Mouse (Mus musculus) stomach, embryonic 14.5 days (tissue): ENCODE measurements around the gene Kat5. TPM values are rescaled to one million over a fixed set of nuclear protein-coding genes. Genes with fewer than 3 reads are reported as not detected.

ENCODE experiments used
- ATAC-seq: fragments of 200-750 bp; cut with Nextera tagmentation; 2 replicates; pipeline ENCODE4 v1.8.0; 2017; ENCODE audit warnings: low read depth, moderate TSS enrichment; ENCODE audit not compliant: insufficient number of reproducible peaks, insufficient read depth, low FRiP score
- H3K27ac ChIP-seq: fragments of 300-500 bp; sonication (generic); 2 replicates; pipeline ENCODE4 v1.5.1; 2014; ENCODE audit warnings: mild to moderate bottlenecking, low read length, moderate library complexity, mixed read lengths
- H3K27me3 ChIP-seq: fragments of 300-500 bp; sonication (generic); 2 replicates; pipeline ENCODE4 v1.6.1; 2014; ENCODE audit warnings: low read length, control low read depth, mixed read lengths; ENCODE audit not compliant: control insufficient read depth, insufficient read depth
- H3K36me3 ChIP-seq: fragments of 300-500 bp; sonication (generic); 2 replicates; pipeline ENCODE4 v1.6.1; 2014; ENCODE audit warnings: mild to moderate bottlenecking, control low read depth, low read length, moderate library complexity, mixed read lengths; ENCODE audit not compliant: control insufficient read depth, insufficient read depth
- H3K4me1 ChIP-seq: fragments of 300-500 bp; sonication (generic); 2 replicates; pipeline ENCODE4 v1.6.1; 2014; ENCODE audit warnings: low read length, control low read depth, mixed read lengths; ENCODE audit not compliant: control insufficient read depth, insufficient read depth
- H3K4me2 ChIP-seq: fragments of 300-500 bp; sonication (generic); replicated peaks from 2 replicates; pipeline ENCODE4 v1.6.1; 2014; ENCODE audit warnings: low read depth, low read length, control low read depth
- H3K4me3 ChIP-seq: fragments of 300-500 bp; sonication (generic); 2 replicates; pipeline ENCODE4 v1.5.1; 2014; ENCODE audit warnings: low read depth, low read length, control low read depth
- H3K9ac ChIP-seq: fragments of 300-500 bp; sonication (generic); replicated peaks from 2 replicates; pipeline ENCODE4 v1.6.1; 2014; ENCODE audit warnings: low read depth, mild to moderate bottlenecking, control low read depth, low read length, moderate library complexity, mixed read lengths
- H3K9me3 ChIP-seq: fragments of 300-500 bp; sonication (generic); 2 replicates; pipeline ENCODE4 v1.6.1; 2016; ENCODE audit warnings: low read depth, low read length, control low read depth; ENCODE audit not compliant: control insufficient read depth
- WGBS: fragments of 180-500 bp; shearing (Covaris S2); extraction: QIAGEN DNeasy Blood & Tissue Kit; methylation state at CpG from one replicate; pipeline ENCODE4 v1.1.7; 2014; 5-methylcytosine and 5-hydroxymethylcytosine counted together
- polyA plus RNA-seq: library from polyadenylated mRNA; unstranded; fragments of >200 nt; fragmentation: Nextera tagmentation; extraction: Ambion mirVana; gene quantifications from 2 replicates; pipeline ENCODE4 v1.2.1, GENCODE M21; 2014

The Kat5 gene
- polyA plus RNA-seq, 1 experiment from 2014 or later = 30.5 TPM

DNA sequence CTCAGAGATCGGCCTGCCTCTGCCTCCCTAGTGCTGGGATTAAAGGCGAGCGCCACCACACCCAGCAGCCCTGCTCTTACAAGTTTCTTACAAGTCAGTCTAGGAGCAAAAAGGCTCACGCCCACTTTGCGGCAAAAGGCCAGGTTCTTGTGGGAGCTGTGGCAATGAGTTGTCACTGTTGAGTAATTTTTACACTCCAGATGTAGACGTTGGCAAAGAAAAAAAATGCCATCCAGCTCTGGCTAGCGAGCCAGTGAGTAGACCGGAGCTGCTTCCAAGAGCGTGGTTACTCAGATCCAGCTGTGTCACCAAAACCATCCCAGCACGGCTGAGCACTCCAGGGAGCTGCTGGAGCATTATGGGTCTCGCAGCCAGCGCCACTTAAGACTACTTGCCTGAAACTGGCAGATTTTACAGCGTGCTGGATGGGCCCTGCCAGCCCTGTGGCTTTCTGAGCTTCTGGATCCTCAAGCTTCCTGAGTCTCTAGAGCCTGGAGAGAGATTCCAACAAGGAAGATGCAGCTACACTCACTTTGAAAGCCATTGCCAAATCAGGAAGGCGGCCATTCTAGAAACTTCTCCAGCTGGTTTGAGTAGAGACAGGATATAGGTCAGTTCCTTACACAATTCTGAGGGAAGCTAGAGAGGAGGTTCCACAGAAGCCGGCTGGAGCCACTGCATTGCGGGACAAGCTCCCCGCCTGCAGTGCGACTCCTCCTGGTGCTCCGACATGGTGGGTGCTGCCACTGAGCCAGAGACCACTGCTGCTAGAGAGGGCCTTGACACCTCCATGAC is 37.5 kb downstream of the Kat5 start:
- no peaks in the 10 kb centered on the region for H3K27me3 ChIP-seq
- H3K4me2 ChIP-seq = no peak overlapping the region
- no peak overlapping the region for H3K4me3 ChIP-seq
- H3K27ac ChIP-seq = no peak overlapping the region
- 0 out of 2 replicates have a peak, but pooled peaks cover 5% of the 10 kb centered on the region for H3K4me1 ChIP-seq
- no peaks in the 10 kb centered on the region for H3K9me3 ChIP-seq
- no peak overlapping the region for H3K9ac ChIP-seq
- H3K36me3 ChIP-seq = no peaks in the 10 kb centered on the region; the same call in 1 of the 2 replicates
- ATAC-seq = no peak
- 82% methylated on average over 19 of the region's 19 CpGs for WGBS

DNA sequence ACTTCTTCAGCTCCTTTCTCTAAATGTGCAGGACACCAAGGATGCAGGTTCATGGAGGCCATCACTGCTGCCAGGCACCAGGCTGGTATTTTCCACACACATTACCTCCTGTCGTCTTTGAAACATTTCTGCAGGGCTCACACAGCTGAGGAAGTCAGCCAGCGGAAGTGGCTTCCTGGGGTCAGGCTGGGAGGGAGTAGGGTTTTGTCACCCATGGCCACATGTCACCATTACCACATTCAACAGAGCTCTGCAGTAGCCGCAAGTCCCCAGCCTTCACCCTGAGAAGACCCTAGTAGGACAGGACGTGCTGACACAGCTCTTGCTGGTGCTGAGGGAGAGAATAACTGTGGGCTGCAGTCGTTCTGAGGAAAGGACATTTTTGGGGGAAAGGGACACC is 38.2 kb downstream of the Kat5 start:
- Histone ChIP-seq H3K4me3 (no peak overlapping the region), H3K9me3 (no peaks in the 10 kb centered on the region), H3K27me3 (no peaks in the 10 kb centered on the region), H3K27ac (no peak overlapping the region), H3K4me1 (0 out of 2 replicates have a peak, but pooled peaks cover 8% of the 10 kb centered on the region), H3K36me3 (no peaks in the 10 kb centered on the region; the same call in 1 of the 2 replicates), H3K9ac (no peak overlapping the region), H3K4me2 (no peak overlapping the region)
- 69% methylated on average over 5 of the region's 5 CpGs for WGBS
- ATAC-seq = no peak

DNA sequence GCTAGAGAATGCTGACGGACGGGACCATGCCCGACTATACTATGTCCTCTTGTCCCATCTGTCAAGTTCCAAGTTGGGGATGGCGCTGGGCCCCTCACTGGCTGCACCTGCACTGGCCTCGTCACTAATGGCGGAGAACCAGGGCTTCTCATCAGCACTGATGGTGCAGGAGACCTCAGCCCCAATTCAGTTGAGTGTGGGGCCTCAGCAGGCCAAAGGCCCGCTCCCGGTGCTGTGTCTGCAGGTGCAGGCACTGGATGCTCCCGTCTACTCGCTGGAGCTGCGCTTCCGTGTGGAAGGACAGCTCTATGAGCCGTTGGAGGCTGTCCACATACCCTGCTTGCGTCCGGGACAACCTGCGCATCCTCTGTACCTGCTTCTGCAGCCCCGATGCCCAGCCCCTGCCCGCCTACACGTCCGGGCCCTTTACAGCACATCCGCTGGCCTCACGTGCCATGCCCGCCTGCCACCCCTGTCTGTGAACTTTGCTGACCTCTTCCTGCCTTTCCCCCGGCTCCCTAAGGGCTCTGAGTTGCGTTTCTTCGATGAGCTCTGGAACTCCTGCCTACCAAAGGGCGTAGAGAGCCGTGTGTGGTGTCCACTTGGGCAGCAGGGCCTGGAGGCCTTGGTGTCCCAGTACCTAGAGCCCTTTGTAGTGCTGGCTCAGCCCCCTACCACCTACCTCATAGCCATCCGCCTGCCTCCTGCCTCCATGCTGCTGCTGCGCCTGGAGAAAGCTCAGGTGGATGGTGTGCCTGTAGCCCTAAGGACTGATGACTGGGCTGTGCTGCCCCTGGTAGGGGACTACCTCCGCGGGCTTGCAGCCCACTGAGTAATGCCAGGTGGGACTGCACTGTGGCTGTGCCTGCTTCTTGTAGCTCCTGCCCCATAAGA is 39.4 kb downstream of the Kat5 start:
- no peak overlapping the region for H3K27ac ChIP-seq
- 0 out of 2 replicates have a peak, but pooled peaks cover 12% of the 10 kb centered on the region for H3K4me1 ChIP-seq
- H3K9ac ChIP-seq = 0 out of 2 replicates have a peak overlapping the region, but pooled peaks have one; percentile 2
- H3K4me2 ChIP-seq = no peak overlapping the region
- 88% methylated on average over 32 of the region's 32 CpGs for whole genome bisulfite sequencing
- no peaks in the 10 kb centered on the region; the same call in 1 of the 2 replicates for H3K36me3 ChIP-seq
- ATAC-seq = no peak
- H3K27me3 ChIP-seq = no peaks in the 10 kb centered on the region
- no peak overlapping the region for H3K4me3 ChIP-seq
- no peaks in the 10 kb centered on the region for H3K9me3 ChIP-seq

DNA sequence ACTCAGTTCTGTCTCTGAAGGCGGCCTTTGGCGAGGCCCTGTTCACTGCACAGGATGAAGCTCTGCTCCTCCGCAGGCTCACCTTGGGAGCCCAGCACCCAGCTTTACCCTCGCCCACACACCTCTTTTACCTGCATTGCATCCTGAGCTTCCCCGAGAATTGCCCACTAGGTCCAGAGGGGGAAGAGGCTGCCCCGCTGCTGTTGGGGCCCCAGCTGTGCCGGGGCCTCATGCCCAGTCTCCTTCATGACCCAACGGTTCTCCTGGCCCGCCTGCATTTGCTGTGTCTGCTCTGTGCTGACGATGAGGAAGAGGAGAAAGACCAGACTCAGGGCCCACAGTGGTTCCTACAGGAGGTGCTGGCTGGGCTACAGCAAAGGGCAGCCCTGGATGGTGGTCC is 40.5 kb downstream of the Kat5 start:
- WGBS = 93% methylated on average over 10 of the region's 10 CpGs
- H3K4me1 ChIP-seq = 0 out of 2 replicates have a peak, but pooled peaks cover 12% of the 10 kb centered on the region
- H3K36me3 ChIP-seq = no peaks in the 10 kb centered on the region; the same call in 1 of the 2 replicates
- no peak overlapping the region for H3K4me3 ChIP-seq
- no peaks in the 10 kb centered on the region for H3K9me3 ChIP-seq
- no peak overlapping the region for H3K9ac ChIP-seq
- no peak for ATAC-seq
- no peak overlapping the region for H3K27ac ChIP-seq
- no peak overlapping the region for H3K4me2 ChIP-seq
- no peaks in the 10 kb centered on the region for H3K27me3 ChIP-seq

DNA sequence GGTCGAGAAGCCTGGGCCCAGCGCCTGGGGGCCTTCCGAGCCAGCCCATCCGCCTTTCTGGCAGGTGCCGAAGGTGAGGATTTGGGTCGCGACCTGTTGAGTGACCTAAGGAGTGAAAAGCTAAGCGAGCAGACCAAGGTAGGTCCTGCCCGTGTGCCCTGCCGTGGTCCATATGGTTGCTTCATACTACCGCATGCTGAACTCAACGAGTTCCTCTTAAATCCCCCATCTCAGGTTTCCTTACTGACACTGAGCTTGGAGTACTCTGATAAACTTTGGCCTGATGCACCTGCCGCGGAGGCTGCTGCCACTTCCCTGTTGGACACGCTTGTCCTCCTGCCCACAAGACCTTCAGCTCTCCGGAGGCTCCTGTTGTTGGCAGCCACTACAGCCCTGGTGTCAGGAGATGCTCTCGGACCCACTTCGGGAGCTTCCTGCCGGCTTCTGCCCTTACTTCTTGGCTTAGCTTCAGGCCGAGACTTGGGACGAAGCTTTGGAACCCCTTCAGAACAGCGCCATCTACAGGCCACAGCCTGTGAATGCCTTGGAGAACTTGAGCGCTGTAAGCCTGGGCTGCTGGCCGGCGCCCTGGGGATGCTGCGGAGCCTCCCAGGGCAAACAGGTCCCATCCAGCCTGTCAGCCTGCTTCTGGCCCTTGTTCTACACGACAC is 41.4 kb downstream of the Kat5 start:
- H3K4me3 ChIP-seq = peak overlapping the region; percentile 73
- 10% methylated on average over 27 of the region's 27 CpGs for WGBS
- H3K9me3 ChIP-seq = no peaks in the 10 kb centered on the region
- H3K4me1 ChIP-seq = 0 out of 2 replicates have a peak, but pooled peaks cover 12% of the 10 kb centered on the region
- H3K4me2 ChIP-seq = peak overlapping the region; percentile 91
- no peaks in the 10 kb centered on the region; the same call in 1 of the 2 replicates for H3K36me3 ChIP-seq
- 0 out of 2 replicates have a peak, but pooled peaks have one; percentile 5 for ATAC-seq
- H3K27ac ChIP-seq = peak overlapping the region; percentile 88; the same call in 1 of the 2 replicates
- H3K9ac ChIP-seq = peak overlapping the region; percentile 62; the same call in 1 of the 2 replicates
- no peaks in the 10 kb centered on the region for H3K27me3 ChIP-seq

DNA sequence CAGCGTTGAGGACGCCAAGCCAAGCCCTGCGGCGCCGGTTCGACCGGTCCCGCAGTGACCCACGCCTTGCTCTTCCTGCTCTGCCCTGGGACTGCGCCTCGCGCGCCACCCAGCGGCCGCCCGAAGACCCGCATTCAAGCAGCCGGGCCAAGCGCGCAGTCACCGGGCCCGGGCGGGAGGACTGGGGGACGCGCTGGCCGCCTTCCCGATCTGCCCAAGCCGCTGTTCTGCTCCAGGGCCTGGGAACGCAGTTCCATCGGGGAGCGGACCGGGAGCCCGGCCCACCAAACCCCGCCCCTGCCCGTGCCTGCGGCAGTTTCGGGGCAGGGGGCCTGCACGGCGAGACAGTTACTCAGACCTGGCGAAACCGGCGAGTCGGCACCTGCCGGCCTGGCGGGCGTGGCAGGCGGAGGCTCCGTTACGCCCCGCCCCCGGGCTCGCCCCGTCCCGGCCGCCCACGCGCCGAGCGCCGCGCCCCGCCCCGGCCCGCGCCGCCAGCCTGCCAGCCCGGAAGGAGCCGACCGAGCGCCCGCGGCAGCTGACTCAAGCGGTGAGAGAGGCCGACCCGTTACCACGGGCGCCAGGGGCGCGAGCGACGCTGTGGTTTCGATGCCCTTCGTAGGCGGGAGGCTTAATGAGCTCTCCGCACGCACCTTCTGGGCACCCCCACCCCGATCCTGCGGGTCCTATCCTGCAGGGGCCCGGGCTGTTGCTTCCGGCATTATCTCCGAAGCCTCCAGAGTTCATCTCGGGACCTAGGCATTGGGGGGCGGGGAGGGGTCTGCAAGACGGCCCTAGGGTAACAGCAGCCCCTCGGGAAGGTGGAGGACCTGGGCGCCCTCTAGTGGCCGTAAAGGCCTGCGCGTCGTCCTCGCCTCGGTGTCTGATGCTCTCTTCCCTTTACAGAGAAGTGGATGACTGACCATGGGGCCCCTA is 42.2 kb downstream of the Kat5 start, which contains the start of gene Ap5b1:
Ap5b1 (plus strand) TSS at position 492 of the 936 bp plus-strand sequence.
- peak within 1 kb of the TSS; percentile 73 for H3K4me3 ChIP-seq
- H3K27me3 ChIP-seq = no peaks in the 10 kb centered on the region
- WGBS = under 1% methylated on average over 94 of the region's 102 CpGs
- no peaks in the 10 kb centered on the region for H3K9me3 ChIP-seq
- H3K4me1 ChIP-seq = 0 out of 2 replicates have a peak, but pooled peaks cover 12% of the 10 kb centered on the region
- H3K4me2 ChIP-seq = peak within 1 kb of the TSS; percentile 91
- ATAC-seq = peak; percentile 86
- H3K9ac ChIP-seq = peak within 1 kb of the TSS; percentile 62
- H3K27ac ChIP-seq = peak within 1 kb of the TSS; percentile 88
- H3K36me3 ChIP-seq = no peaks in the 10 kb centered on the region; the same call in 1 of the 2 replicates

DNA sequence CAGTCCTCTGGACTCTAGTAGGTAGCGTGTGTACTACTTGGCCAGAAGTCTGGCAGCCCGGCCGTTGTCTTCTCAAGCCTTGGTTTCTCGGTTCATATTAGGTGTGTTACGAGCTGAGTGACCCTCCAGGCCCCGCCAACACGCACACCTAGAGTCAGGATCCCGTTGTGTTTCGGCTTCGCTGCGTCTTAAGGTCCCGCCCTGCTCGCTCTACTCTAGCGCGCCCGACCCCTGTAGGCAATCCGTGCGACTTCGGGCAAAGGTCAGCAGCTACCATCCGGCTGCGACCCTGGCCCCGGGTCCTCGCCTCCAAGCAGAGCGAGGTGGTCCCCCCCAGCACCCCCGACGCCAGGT is 42.9 kb downstream of the Kat5 start:
- peak overlapping the region; percentile 88 for H3K27ac ChIP-seq
- H3K4me2 ChIP-seq = peak overlapping the region; percentile 91
- H3K9ac ChIP-seq = peak overlapping the region; percentile 62; the same call in 1 of the 2 replicates
- H3K4me1 ChIP-seq = 0 out of 2 replicates have a peak, but pooled peaks cover 12% of the 10 kb centered on the region
- H3K9me3 ChIP-seq = no peaks in the 10 kb centered on the region
- H3K4me3 ChIP-seq = peak overlapping the region; percentile 73
- H3K27me3 ChIP-seq = peaks cover 1% of the 10 kb centered on the region; the same call in 1 of the 2 replicates
- H3K36me3 ChIP-seq = no peaks in the 10 kb centered on the region; the same call in 1 of the 2 replicates
- ATAC-seq = peak; percentile 15
- 2% methylated on average over 26 of the region's 26 CpGs for WGBS
